Mouse (Mus musculus): ENCODE data around the gene Car8. TPM values are rescaled to one million over a fixed set of nuclear protein-coding genes. Genes with fewer than 3 reads are reported as not detected.
"Not testable (repeated sequence)": the region's sequence is repeated elsewhere in the genome, so short reads cannot be mapped to it uniquely, and the experiment has no call there.

Gene Car8
- polyA plus RNA-seq, 1 experiment from 2014 or later = 1.6 TPM

- H3K36me3 ChIP-seq (ENCODE audit: control insufficient read depth, insufficient read depth, low read length) = no peaks in the 10 kb centered on the region
- H3K4me2 ChIP-seq (ENCODE audit: low read depth) = no peak overlapping the region
- DNase-seq (ENCODE audit: low spot score) (no peak), ATAC-seq (ENCODE audit: insufficient read depth, low FRiP score, low TSS enrichment) (no peak)
- H3K4me3 ChIP-seq (ENCODE audit: low read depth, low read length) = no peak overlapping the region
- H3K27ac ChIP-seq (ENCODE audit: low read depth, low read length) = no peak overlapping the region
- WGBS = 69% methylated on average over 4 of the region's 4 CpGs
- H3K9me3 ChIP-seq (ENCODE audit: control insufficient read depth, low read length) = no peaks in the 10 kb centered on the region
- H3K9ac ChIP-seq (ENCODE audit: low read length) = no peak overlapping the region
- H3K4me1 ChIP-seq (ENCODE audit: control insufficient read depth, insufficient read depth, low read length) = no peaks in the 10 kb centered on the region
- no peaks in the 10 kb centered on the region for H3K27me3 ChIP-seq (ENCODE audit: control insufficient read depth, insufficient read depth, low read length)
These were observed 48.4 kb downstream of the Car8 start for GRCm38 (mm10) chr4:8190441-8190840.

DNA sequence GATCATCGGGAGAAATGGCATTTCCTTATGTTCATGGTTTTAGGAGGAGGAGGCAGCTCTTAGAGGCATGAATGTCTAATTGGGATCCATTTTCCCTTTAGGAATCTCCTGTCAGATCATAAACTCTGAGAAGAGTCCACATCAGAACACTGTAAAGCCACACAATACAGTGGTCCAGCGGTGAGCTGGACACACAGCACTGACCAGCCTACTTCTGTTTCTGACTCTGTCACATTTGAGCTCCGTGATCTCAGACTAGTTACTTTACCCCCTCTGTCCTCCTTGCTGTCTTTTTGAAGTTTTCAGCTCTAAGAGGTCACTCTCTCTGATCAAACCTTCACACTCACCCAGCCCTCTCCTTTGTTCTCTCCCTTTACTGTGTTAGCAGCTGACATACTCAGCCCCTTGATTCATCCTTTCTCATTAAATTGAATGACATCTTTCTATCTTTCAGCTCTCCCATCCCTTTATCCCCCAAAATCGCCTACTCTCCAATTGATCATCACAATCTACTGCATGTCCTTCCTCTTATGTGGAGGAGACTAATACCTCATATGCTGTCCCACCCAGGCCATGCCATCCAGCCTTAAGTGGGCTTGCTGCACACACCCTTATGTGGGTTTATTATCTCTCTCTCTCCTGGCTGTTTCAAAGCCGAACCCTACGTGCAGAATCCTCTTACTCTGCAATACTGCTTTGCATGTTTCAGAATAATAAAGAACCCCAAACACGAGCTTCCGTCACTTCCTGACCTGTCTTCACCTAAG is 51.7 kb downstream of the Car8 start:
- 82% methylated on average over 8 of the region's 8 CpGs for whole genome bisulfite sequencing
- ATAC-seq (ENCODE audit: insufficient read depth, low FRiP score, low TSS enrichment) = no peak
- H3K4me1 ChIP-seq (ENCODE audit: control insufficient read depth, insufficient read depth, low read length) = no peaks in the 10 kb centered on the region

DNA sequence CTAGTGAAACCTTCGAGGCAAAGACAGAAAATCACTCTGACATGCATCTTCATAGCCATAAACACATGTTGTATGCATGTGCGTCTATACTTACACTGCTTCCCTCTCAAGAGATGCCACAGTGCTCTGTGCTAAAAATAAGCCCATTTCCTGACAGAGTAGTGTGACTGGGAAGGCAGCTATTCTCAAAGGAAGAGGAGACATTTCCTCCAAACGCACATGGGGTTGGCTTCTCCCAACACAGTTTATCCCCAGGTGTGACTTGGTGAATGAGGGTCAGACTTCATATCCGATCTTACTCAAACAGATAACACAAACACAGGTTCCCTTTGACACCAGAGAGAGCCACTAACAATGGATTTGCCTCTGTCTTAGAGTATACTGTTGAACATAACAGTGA is 58.3 kb downstream of the Car8 start:
- WGBS = 77% methylated on average over 4 of the region's 4 CpGs
- no peak overlapping the region for H3K27ac ChIP-seq (ENCODE audit: low read depth, low read length)
- H3K9ac ChIP-seq (ENCODE audit: low read length) = no peak overlapping the region
- no peaks in the 10 kb centered on the region for H3K4me1 ChIP-seq (ENCODE audit: control insufficient read depth, insufficient read depth, low read length)
- H3K36me3 ChIP-seq (ENCODE audit: control insufficient read depth, insufficient read depth, low read length) = no peaks in the 10 kb centered on the region
- no peak overlapping the region for H3K4me2 ChIP-seq (ENCODE audit: low read depth)
- ATAC-seq (ENCODE audit: insufficient read depth, low FRiP score, low TSS enrichment) (no peak), DNase-seq (ENCODE audit: low spot score) (no peak)
- H3K9me3 ChIP-seq (ENCODE audit: control insufficient read depth, low read length) = no peaks in the 10 kb centered on the region
- no peaks in the 10 kb centered on the region for H3K27me3 ChIP-seq (ENCODE audit: control insufficient read depth, insufficient read depth, low read length)
- H3K4me3 ChIP-seq (ENCODE audit: low read depth, low read length) = no peak overlapping the region

More for the DNA sequence above, 51.7 kb downstream of the Car8 start:
- H3K27me3 ChIP-seq (ENCODE audit: control insufficient read depth, insufficient read depth, low read length) = no peaks in the 10 kb centered on the region
- no peak overlapping the region for H3K4me2 ChIP-seq (ENCODE audit: low read depth)
- H3K36me3 ChIP-seq (ENCODE audit: control insufficient read depth, insufficient read depth, low read length) = no peaks in the 10 kb centered on the region
- H3K9me3 ChIP-seq (ENCODE audit: control insufficient read depth, low read length) = no peaks in the 10 kb centered on the region
- no peak overlapping the region for H3K27ac ChIP-seq (ENCODE audit: low read depth, low read length)
- no peak overlapping the region for H3K4me3 ChIP-seq (ENCODE audit: low read depth, low read length)
- no peak overlapping the region for H3K9ac ChIP-seq (ENCODE audit: low read length)
- DNase-seq (ENCODE audit: low spot score) = no peak

GRCm38 (mm10) chr4:8154589-8155198 is 84.1 kb downstream of the Car8 start:
- 77% methylated on average over 6 of the region's 6 CpGs for WGBS
- Histone ChIP-seq H3K9ac (ENCODE audit: low read length) (no peak overlapping the region), H3K4me3 (ENCODE audit: low read depth, low read length) (no peak overlapping the region), H3K27ac (ENCODE audit: low read depth, low read length) (no peak overlapping the region), H3K27me3 (ENCODE audit: control insufficient read depth, insufficient read depth, low read length) (no peaks in the 10 kb centered on the region), H3K4me1 (ENCODE audit: control insufficient read depth, insufficient read depth, low read length) (no peaks in the 10 kb centered on the region), H3K9me3 (ENCODE audit: control insufficient read depth, low read length) (no peaks in the 10 kb centered on the region), H3K36me3 (ENCODE audit: control insufficient read depth, insufficient read depth, low read length) (no peaks in the 10 kb centered on the region), H3K4me2 (ENCODE audit: low read depth) (no peak overlapping the region)
- ATAC-seq (ENCODE audit: insufficient read depth, low FRiP score, low TSS enrichment) (no peak), DNase-seq (ENCODE audit: low spot score) (no peak)

- not testable (repeated sequence) for H3K36me3 ChIP-seq (ENCODE audit: control insufficient read depth, insufficient read depth, low read length); H3K4me2 ChIP-seq (ENCODE audit: low read depth); H3K9ac ChIP-seq (ENCODE audit: low read length); DNase-seq (ENCODE audit: low spot score); H3K9me3 ChIP-seq (ENCODE audit: control insufficient read depth, low read length); H3K27me3 ChIP-seq (ENCODE audit: control insufficient read depth, insufficient read depth, low read length); H3K4me3 ChIP-seq (ENCODE audit: low read depth, low read length); H3K4me1 ChIP-seq (ENCODE audit: control insufficient read depth, insufficient read depth, low read length); H3K27ac ChIP-seq (ENCODE audit: low read depth, low read length); ATAC-seq (ENCODE audit: insufficient read depth, low FRiP score, low TSS enrichment)
- WGBS = 88% methylated on average over 5 of the region's 5 CpGs
These were observed 84.9 kb downstream of the Car8 start for GRCm38 (mm10) chr4:8153926-8154325.

DNA sequence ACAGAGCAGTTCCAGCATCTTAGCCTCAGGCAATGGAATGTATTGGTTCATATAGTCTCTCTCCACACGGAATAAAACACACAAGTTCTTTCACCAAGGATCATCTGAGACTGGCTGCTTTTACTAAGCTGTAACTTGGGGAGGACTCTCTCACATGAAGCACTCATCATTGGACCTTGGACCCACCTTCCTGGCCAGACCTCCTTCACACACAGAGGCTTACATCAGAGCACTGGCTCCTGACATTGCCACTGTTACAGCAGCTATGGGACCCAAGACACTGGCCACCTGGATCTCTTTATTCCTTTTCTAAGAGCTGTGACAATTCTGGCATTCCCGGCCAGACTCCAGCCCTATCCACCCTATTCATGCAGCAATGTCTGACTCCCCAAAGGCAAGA is 101.4 kb downstream of the Car8 start:
- no peak for ATAC-seq (ENCODE audit: insufficient read depth, low FRiP score, low TSS enrichment)
- no peak overlapping the region for H3K27ac ChIP-seq (ENCODE audit: low read depth, low read length)
- H3K27me3 ChIP-seq (ENCODE audit: control insufficient read depth, insufficient read depth, low read length) = no peaks in the 10 kb centered on the region
- H3K4me1 ChIP-seq (ENCODE audit: control insufficient read depth, insufficient read depth, low read length) = no peaks in the 10 kb centered on the region
- no peaks in the 10 kb centered on the region for H3K9me3 ChIP-seq (ENCODE audit: control insufficient read depth, low read length)
- no peaks in the 10 kb centered on the region for H3K36me3 ChIP-seq (ENCODE audit: control insufficient read depth, insufficient read depth, low read length)
- H3K4me3 ChIP-seq (ENCODE audit: low read depth, low read length) = no peak overlapping the region
- H3K4me2 ChIP-seq (ENCODE audit: low read depth) = no peak overlapping the region
- no peak for DNase-seq (ENCODE audit: low spot score)
- no peak overlapping the region for H3K9ac ChIP-seq (ENCODE audit: low read length)
- 75% methylated on average over 2 of the region's 2 CpGs for WGBS

DNA sequence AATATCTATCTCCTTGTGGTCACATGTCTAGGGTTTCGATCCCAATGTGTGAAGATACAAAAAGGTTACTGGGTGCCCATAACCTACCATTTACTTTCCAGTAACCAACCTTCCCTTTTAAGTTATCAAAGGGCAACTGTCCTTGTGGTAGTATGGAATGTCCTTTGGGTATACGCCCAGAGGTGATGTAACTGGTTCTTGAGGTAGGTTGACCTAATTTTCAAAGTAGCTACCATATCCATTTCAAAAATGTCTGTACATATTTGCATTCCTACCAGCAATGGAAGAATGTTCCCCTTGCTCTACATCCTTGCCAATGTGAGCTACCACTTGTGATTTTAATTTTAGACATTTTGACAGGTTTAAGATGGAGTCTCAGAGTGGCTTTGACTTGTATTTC is 106.8 kb downstream of the Car8 start:
- ATAC-seq (ENCODE audit: insufficient read depth, low FRiP score, low TSS enrichment) = no peak
- Histone ChIP-seq H3K4me1 (ENCODE audit: control insufficient read depth, insufficient read depth, low read length) (no peaks in the 10 kb centered on the region), H3K9ac (ENCODE audit: low read length) (no peak overlapping the region), H3K27me3 (ENCODE audit: control insufficient read depth, insufficient read depth, low read length) (no peaks in the 10 kb centered on the region), H3K4me3 (ENCODE audit: low read depth, low read length) (no peak overlapping the region), H3K27ac (ENCODE audit: low read depth, low read length) (no peak overlapping the region), H3K4me2 (ENCODE audit: low read depth) (no peak overlapping the region), H3K36me3 (ENCODE audit: control insufficient read depth, insufficient read depth, low read length) (no peaks in the 10 kb centered on the region), H3K9me3 (ENCODE audit: control insufficient read depth, low read length) (no peaks in the 10 kb centered on the region)
- no peak for DNase-seq (ENCODE audit: low spot score)
- WGBS = 86% methylated on average over 2 of the region's 2 CpGs

DNA sequence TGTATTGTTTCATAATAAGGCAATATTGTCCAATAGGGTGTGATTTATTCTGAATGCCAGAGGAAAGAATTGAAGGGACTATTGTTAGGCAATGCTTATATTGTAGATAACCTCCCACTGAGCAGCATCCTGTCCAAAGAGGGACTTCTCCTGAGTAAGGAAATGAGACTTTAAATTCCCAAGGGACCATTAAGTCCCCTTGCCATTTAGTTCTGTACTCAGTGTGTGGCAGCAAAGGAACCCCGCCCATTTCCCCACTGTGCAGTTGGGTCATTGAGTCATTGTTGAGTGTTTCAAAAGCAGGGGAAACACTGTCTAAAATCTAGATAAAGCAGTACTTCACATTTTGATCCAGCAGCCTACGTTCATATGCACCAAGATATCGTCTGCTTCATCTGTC is 125.3 kb downstream of the Car8 start:
- H3K27ac ChIP-seq (ENCODE audit: low read depth, low read length) = no peak overlapping the region
- no peaks in the 10 kb centered on the region for H3K36me3 ChIP-seq (ENCODE audit: control insufficient read depth, insufficient read depth, low read length)
- no peaks in the 10 kb centered on the region for H3K27me3 ChIP-seq (ENCODE audit: control insufficient read depth, insufficient read depth, low read length)
- no peak for DNase-seq (ENCODE audit: low spot score)
- H3K4me1 ChIP-seq (ENCODE audit: control insufficient read depth, insufficient read depth, low read length) = no peaks in the 10 kb centered on the region
- no peaks in the 10 kb centered on the region for H3K9me3 ChIP-seq (ENCODE audit: control insufficient read depth, low read length)
- no peak for ATAC-seq (ENCODE audit: insufficient read depth, low FRiP score, low TSS enrichment)
- no peak overlapping the region for H3K4me2 ChIP-seq (ENCODE audit: low read depth)
- 85% methylated on average over 3 of the region's 3 CpGs for WGBS
- no peak overlapping the region for H3K9ac ChIP-seq (ENCODE audit: low read length)
- no peak overlapping the region for H3K4me3 ChIP-seq (ENCODE audit: low read depth, low read length)

- Histone ChIP-seq H3K9ac (ENCODE audit: low read length) (no peak overlapping the region), H3K4me3 (ENCODE audit: low read depth, low read length) (no peak overlapping the region), H3K27ac (ENCODE audit: low read depth, low read length) (no peak overlapping the region), H3K9me3 (ENCODE audit: control insufficient read depth, low read length) (no peaks in the 10 kb centered on the region), H3K4me1 (ENCODE audit: control insufficient read depth, insufficient read depth, low read length) (no peaks in the 10 kb centered on the region), H3K36me3 (ENCODE audit: control insufficient read depth, insufficient read depth, low read length) (no peaks in the 10 kb centered on the region), H3K4me2 (ENCODE audit: low read depth) (no peak overlapping the region), H3K27me3 (ENCODE audit: control insufficient read depth, insufficient read depth, low read length) (no peaks in the 10 kb centered on the region)
- WGBS = 96% methylated on average over 3 of the region's 3 CpGs
- ATAC-seq (ENCODE audit: insufficient read depth, low FRiP score, low TSS enrichment) (no peak), DNase-seq (ENCODE audit: low spot score) (no peak)
These were observed 127.0 kb downstream of the Car8 start for GRCm38 (mm10) chr4:8111891-8112290.

Data from neural tube, embryonic 11.5 days (tissue).